Mouse (Mus musculus): ENCODE measurements around the gene Parp14. TPM values are rescaled to one million over a fixed set of nuclear protein-coding genes. Genes with fewer than 3 reads are reported as not detected.
"Not testable (repeated sequence)": the region's sequence is repeated elsewhere in the genome, so short reads cannot be mapped to it uniquely, and the experiment has no call there.

Gene Parp14
- total RNA-seq (2021) = 10 to 100 TPM in 1 of 2 experiments, 1 to 10 TPM in 1; 9.9 to 16.2 TPM

DNA sequence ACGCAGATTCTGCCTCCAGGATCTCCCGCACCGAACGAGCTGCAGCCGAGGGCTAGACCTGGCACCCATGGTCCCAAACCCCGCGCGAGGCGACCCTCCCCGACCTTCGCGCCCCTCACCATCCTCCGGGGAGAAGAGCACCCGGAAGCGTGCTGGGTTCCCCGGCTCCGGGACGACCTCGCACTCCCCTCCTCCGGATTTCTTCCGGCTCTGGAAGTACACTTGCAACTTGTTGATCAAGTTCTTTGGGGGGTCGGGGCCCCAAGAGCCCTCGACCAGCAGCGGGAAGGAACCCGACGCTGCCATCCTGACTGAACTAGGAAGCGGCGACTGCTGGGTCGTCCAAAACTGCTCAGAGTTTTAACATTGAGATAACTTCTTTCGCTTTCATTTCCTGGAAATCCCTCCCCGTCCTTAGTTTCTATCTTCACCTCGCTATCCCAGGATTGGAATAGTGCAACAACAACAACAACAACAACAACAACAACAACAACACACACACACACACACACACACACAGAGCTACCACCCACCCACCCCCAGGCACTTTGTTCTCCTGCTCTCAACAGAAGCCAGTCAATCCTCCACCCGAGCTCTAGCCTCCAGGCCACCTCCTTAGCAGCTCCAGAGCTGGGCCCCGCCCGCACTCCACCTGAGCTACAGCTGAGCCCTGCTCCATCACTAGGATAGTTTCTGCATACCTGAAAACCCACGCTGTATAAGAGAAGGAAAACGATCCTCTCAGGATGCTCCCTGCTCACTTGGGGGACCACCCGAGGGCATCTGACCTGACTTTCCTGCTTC lies at the start of gene Parp14:
Gene Parp14 (minus strand): TSS at position 497 of the 804 bp plus-strand sequence.
- intact Hi-C loops (cut with DNase I) = loop anchor here (5.0 kb wide), 1 partner anchor 201 kb away; the partner anchor contains the start of genes Ccdc58 and Fam162a
- peak; percentile 60 to 74 for DNase-seq

DNA sequence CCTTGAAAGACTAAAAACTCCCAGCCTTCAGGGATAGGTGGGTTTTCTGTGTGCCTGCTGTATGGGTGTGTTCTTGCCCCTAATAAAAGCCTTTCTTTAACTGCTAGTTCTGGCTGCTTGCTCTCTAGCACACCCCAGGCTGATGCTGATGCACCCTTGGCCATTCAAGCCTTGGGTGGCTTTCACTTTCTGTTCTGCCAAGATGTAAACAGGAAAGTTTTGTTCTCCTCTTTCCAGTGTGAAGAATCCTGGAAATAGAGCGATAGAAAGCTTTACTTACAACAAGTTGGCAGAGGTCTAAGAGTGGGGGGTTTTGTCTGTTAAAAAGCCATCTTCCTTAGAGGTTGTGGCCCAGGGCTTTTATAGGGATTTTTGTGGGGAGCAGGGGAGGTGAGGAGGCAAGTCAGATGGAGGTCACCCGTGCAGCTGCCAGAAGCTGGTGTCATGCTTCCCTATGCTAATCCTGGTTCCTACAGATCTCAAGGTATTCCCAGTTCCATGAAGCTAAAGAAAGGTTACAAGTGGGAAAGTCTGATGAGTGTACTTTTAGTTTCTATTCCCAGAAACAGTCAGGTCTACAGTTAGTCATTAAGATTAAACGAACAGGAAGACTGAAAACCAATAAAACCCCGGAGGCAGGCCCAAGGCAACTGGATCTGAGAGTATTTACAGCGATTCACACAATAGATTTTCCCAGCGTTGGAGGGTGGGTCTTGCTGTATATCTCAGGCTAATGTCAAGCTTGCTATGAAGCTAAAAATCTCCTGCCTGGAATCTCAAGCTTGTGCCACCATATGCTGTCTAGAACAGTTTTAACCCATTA lies 47.6 kb upstream of the Parp14 start:
- intact Hi-C loops (cut with DNase I) = no loop called here
- no peak for DNase-seq

DNA sequence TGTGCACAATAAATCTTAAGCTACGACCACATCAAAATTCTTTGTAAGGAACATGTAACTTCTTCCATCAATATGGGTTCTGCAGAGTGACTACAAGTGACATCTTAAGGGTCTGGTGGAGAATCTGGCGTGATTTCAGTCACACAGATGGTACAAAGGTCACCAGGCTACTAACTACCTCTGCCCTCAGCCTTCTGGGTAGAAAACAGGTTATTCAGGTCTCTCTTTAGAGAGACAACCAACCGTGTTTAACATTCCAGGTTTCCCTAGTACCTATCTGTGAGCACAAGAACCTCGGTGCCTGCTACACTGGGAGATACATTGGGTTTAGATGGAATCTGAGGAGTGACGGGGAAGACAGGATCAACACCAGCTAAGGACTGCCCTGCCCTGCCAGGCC lies 43.0 kb upstream of the Parp14 start:
- no peak for DNase-seq
- intact Hi-C loops (cut with DNase I) = no loop called here

DNA sequence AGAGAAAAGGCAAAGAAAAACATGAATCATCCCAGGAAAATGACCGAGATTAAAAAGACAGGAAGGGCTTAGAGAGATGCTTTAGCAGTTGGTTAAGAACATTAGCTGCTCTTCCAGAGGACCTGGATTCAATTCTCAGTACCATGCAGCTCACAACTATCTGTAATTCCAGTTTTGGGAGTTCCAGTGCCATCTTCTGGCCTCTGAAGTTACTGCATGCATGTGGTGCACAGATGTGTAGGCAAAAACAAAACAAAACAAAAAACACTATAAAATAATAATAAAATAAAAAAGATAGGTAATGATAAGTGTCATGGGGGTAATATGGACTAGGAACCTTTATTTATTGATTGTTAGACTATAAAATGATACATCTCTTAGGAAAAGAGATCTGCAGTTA lies 42.2 kb upstream of the Parp14 start:
- intact Hi-C loops (cut with DNase I) = no loop called here
- DNase-seq = peak in 1 of 2 experiments; percentile 24

DNA sequence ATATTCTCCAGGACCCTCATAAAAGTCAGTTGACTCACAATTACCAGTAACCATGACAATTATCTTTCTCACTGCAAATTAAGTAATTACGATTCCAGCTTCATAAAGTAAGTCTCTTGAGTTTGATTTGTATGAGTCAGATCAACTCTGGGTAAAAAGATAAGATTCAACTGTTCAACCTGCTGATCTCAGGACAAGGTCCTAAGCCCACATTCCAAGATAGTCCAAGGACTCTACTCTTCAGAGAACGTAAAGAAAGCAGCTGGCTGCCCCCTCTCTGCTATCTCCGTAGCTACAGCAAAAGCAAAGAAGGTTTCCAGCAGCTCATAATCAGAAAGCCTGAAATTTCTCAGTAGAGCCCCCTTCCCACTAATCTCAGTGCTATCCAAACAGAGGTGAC lies 40.1 kb upstream of the Parp14 start:
- intact Hi-C loops (cut with DNase I) = no loop called here
- DNase-seq = no peak

DNA sequence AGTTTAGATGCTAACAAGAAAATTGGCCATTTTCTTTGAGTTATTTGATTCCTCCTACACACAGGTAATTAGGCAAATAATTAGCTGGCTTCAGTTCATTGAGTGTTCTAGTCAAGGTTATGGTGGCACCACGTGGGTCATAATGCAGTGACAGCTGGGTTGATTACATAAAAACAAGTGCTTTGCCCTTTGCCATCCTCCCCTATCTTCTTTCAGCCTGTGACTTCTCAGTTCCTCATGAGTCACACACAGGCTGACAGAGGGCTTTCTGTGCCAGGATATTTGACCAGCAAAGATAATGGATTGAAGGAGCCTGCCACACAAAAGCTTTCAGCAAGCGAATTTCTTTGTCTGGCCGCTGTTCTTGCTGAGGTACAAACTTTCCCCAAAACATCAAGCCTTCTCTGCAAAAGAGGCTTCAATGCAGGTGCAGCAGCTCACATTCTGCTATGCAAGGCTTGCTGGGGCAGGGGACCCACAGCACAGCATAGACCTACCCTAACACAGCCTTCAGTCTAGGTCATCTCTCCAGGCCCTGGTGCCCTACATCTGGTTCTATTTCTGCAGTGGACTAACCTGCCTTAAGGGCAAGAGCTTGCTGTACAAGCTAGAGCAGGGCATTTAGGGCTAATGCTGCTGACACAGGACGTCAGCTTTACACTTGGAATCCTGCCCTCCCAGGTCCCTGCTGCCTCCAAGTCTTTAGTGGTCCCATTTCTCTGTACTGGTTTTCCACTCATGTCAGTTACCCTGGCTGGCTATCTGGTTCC lies 36.3 kb upstream of the Parp14 start:
- peak; percentile 14 to 23 for DNase-seq

DNA sequence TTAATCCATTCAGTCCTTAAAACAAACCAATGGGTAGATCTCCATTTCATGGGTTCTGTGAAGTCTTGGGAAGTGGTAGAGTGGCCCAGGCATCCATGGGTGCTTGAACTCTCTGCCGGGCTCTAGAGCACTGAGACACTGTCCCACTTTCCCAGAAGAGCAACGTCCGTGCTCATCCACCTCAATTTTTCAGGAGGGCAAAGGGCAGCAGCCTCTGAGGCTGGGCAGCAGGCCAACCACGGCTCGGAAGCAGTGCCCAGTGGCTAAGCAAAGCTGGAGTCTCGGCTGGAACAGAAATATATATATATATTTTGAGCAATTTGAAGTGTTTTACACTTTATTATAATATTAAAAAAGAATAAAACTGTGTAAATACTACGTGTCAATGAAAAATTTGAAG lies 35.5 kb upstream of the Parp14 start:
- DNase-seq = no peak

More for the DNA sequence above, 36.3 kb upstream of the Parp14 start:
- intact Hi-C loops (cut with DNase I) = no loop called here

DNA sequence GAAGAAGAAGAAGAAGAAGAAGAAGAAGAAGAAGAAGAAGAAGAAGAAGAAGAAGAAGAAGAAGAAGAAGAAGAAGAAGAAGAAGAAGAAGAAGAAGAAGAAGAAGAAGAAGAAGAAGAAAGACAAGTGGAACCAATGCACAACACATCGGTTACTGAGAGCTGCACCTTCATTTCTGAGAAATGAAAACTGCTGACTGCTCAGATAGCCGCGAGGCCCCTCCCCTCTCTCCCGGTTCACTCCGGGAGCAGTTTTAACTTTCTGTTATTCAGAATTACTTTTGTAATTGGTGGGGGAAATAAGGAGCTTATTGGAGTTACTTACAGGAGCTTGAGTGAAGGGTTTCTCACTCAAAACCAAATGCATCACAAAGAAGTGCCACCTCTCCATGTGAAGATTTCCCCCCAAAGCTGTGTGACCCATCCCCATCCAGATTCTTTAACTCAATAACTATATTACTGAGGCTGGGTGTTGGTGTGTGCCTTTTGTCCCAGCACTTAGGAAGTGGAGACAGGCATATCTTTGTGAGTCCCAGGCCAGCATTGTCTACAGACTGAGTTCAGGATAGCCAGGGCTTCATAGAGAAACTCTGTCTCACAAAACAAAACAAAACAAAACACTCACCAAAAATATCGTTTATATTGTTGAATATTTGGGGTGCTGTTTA lies 34.6 kb upstream of the Parp14 start:
- DNase-seq = no peak
- intact Hi-C loops (cut with DNase I) = no loop called here

More for the DNA sequence above, 35.5 kb upstream of the Parp14 start:
- intact Hi-C loops (cut with DNase I) = no loop called here

DNA sequence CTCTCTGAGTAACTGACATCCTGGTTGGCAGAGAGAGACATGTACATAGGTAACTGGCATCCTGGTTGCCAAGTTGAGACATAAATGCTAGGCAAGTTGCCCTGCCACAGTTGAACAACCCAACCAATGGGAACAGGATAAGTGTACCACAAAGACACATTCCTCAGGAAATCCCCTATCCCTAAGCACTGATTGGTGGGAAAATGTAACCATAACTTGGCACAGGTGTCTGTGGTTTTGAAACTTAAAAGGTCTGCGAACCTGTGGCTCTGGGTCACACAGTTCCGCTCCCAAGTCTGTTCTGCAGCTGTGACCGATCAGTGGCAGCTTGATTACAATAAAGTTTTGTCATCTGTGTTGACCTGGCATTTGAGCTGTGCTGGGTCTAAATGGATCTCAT lies 34.0 kb upstream of the Parp14 start:
- no peak for DNase-seq
- intact Hi-C loops (cut with DNase I) = no loop called here

DNA sequence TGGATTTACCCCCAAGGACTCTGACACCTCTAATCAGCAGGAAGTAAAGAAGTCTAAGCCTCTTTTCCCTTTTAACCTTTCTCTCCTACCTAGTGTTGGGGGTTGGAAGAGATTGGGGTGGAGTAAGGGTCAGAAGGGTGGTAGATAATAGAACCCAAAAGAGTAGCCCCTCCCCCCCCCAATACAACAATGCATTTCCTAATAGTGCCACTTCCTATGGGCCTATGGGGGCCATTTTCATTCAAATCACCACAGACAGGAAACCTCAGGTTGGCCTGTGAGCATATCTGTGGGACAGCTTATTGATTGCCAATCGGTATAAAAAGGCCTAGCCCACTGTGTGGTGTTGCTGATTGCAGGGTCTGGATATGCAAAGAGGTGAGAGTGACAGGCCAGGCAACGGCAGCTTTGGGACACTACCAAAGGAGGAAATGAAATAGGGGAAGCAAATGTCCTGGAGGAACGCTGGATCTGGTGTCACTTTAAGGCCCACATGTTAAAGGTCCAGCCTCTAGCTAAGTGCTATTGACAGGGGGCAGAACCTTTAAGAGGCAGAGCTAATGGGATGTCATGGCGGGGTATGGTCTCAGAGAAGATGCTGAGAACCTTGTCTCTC lies 32.9 kb upstream of the Parp14 start:
- no peak for DNase-seq
- intact Hi-C loops (cut with DNase I) = no loop called here

DNA sequence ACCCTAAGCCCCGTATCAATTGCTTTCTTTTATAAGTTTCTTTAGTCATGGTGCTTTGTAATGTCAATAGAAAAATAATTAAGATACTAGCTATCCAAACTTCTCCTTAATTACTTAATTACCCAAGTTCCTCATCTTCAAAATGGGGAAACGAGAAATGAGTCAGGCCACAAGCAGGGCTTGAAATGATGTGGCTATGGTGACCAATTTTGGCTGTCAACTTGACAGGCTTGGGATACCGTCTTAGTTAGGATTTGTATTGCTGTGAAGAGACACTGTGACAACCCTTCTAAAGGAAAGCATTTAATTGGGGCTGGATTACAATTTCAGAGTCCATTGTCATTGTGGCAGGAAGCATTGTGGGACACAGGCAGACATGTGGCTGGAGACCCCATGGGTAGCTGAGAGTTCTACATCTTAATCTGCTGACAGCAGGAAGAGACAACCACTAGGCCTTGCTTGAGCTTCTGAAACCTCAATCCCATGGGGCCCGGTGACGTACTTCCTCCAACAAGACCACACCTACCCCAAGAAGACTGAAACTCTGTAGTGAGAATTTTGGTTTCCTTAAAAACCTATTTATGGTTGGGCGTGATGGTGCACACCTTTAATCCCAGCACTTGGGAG lies 31.8 kb upstream of the Parp14 start:
- intact Hi-C loops (cut with DNase I) = no loop called here
- DNase-seq = no peak

DNA sequence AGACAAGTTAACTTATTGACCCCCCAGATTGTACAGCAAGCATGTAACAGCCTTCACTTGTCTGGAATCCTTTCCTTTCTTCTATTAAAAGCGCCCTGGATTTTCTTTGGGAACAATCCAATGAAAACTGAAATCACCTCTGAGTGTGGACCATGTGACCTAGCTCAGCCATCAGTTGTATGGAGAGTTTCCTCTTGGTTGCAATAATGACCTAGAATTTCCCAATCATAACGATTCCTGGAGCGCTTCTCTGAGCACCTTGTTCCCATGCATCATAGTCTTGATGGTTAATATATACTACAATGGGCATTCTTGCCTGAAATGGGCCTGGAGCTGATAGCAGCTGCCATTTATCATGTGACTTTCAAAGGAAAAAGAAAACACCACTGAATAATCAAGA lies 29.2 kb upstream of the Parp14 start:
- no peak for DNase-seq
- intact Hi-C loops (cut with DNase I) = no loop called here

DNA sequence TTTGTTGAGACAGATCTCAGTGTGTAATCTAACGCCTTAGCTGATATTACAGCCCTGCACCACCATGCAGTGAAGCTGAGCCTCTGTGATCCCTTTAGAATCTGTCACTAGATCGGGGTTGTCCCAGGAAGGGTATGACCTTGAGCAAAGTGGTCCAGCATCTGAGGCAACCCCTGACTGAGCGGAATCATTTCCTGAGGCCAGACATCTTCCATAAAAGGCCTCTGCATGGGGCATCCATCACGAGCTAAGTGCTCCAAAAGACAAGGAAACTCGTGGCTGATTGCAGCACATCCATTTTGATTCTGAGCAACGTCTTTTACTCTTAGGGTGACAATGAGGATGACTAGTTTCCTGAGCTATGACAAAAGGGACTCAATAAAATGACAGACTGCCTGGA lies 23.7 kb upstream of the Parp14 start:
- intact Hi-C loops (cut with DNase I) = no loop called here
- DNase-seq = no peak

DNA sequence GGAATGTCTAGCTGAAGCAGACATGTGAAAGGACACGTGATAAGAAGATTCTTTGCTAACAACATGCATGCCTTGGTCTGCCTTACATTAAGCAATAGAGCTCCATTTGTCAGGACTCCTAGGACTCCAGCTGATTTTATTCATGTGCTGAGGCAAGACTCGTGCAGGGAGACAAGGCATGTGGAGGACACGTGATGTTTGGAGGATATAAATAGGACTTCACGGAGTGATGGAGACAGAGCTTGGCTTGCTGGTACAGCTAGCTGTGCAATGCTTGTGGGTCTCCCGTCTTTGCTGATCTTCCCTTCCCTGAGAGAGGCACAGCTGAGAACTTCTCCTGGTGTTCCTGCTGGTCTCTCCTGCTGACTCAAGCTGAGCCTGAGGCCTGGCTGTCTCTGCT lies 20.3 kb upstream of the Parp14 start:
- DNase-seq; intact Hi-C loops (cut with DNase I): not testable (repeated sequence)

DNA sequence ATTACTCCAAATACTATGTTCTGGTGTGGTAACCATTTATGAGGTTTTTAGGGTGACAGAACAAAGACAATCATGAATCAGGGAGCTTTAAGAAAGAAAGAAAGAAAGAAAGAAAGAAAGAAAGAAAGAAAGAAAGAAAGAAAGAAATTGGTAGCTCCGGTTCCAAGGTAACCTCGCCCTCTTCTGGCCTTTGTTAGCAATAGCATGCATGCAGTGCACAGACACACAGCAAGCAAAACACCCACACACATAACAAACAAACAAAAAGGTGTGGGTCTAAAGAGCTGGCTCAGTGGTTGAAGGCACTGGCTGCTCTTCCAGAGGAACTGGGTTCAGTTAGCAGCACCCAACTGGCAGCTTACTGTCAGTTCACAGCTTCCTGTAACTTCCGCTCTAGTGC lies 19.3 kb upstream of the Parp14 start:
- intact Hi-C loops (cut with DNase I) = no loop called here
- no peak for DNase-seq

DNA sequence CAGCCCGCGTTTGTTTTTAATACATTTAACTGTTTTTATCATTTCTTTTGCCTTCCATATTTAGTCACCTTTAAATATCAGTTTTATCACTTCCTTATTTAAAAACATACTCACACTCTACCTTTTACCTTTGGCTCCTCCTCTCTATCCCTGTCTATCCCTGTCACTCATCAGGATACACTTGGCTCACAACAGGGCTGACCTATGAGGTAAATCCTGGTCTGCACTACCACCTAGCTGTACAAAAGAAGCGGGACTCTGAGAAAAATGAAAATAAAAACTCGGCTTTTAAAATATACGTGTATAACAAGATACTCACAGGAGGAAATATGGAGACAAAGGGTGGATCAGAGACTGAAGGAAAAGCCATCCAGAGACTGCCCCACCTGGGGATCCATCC lies 17.6 kb upstream of the Parp14 start:
- intact Hi-C loops (cut with DNase I) = no loop called here
- no peak for DNase-seq

DNA sequence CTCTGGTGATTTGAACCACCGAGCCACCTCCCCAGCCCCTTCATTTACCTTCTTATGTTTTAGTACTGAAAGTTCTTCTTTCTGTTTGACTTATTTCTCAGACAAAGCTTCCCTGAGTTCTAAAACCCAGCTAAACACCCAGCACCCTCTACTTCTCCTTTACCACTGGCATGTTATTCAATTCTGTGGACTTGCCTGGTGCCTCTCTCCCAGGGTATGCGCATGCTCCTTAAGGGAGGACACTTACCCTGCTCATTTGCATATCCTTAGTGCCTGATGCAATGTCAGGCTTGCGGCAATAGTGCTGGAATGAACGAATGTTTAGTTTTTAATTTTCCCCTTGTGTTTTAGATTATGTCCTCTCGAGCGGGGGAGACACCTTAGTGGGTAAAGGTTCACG lies 16.8 kb upstream of the Parp14 start:
- intact Hi-C loops (cut with DNase I) = no loop called here
- DNase-seq = no peak

DNA sequence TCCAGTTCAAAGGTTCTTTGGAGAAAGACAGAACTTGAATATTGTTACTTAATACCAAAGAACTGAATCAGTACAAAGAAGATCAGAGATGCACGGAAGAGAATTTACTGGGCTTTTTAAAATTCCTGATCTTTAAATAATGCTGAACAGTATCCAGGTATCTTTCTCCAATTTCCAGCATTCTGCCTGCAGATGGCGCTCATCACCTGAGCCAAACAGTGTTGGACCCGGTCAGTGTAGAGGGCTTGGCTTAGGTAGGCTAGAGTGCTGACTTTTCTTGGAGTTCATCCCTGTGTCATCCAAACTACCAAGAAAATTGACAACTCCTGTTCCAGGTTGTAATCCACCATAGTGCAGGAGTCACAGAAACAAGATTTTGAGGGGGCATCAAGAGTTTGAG lies 3.1 kb upstream of the Parp14 start:
- intact Hi-C loops (cut with DNase I) = loop anchor here (1.0 to 5.0 kb wide), 2 partner anchors 65 to 198 kb away; partner anchors contain the start of genes Ccdc58, Dtx3l and Fam162a
- peak; percentile 74 to 80 for DNase-seq

DNA sequence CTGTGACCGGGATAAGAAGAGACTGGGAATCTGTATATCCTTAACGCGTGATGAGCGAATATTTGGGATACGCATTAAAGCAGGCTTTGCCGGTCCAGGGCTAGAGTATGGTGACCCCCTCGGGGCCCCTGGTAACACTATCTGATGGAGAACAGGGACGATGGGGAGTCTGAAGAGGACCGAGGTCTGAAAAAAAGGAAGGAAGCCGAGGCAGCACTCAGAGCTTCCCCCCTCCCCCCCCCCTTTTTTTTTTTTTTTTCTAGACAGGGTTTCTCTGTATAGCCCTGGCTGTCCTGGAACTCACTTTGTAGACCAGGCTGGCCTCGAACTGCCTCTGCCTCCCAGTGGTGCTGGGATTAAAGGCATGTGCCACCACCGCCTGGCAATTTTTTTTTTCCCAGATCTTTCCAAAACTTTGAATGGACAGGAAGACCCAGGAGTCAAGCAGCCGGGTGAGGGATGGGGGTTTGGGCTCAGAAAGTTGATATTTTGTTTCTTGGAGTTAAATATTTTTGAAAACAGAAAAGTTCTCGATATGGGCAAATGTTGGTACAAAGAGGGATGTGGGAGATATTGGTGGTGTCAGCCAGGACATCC lies 1.2 kb upstream of the Parp14 start:
- intact Hi-C loops (cut with DNase I) = loop anchor here (5.0 kb wide), 1 partner anchor 200 kb away; the partner anchor contains the start of genes Ccdc58 and Fam162a
- DNase-seq = peak in 1 of 2 experiments; percentile 10
